Mouse (Mus musculus) liver, adult 2 months (tissue): Measurements from ENCODE around the gene BC147527.
"Not testable (repeated sequence)": the region's sequence is repeated elsewhere in the genome, so short reads cannot be mapped to it uniquely, and the experiment has no call there.

Source experiments
- CTCF ChIP-seq: fragments of 200-500 bp; IDR thresholded peaks from 2 replicates; pipeline ENCODE4 v1.5.1; 2011; ENCODE audit warnings: low read depth, low read length, control low read depth
- POLR2A ChIP-seq: fragments of 200-500 bp; IDR thresholded peaks from 2 replicates; pipeline ENCODE4 v1.6.1; 2011; ENCODE audit warnings: low read length, control low read depth; ENCODE audit not compliant: insufficient read depth; ENCODE audit errors: extremely low read depth

DNA sequence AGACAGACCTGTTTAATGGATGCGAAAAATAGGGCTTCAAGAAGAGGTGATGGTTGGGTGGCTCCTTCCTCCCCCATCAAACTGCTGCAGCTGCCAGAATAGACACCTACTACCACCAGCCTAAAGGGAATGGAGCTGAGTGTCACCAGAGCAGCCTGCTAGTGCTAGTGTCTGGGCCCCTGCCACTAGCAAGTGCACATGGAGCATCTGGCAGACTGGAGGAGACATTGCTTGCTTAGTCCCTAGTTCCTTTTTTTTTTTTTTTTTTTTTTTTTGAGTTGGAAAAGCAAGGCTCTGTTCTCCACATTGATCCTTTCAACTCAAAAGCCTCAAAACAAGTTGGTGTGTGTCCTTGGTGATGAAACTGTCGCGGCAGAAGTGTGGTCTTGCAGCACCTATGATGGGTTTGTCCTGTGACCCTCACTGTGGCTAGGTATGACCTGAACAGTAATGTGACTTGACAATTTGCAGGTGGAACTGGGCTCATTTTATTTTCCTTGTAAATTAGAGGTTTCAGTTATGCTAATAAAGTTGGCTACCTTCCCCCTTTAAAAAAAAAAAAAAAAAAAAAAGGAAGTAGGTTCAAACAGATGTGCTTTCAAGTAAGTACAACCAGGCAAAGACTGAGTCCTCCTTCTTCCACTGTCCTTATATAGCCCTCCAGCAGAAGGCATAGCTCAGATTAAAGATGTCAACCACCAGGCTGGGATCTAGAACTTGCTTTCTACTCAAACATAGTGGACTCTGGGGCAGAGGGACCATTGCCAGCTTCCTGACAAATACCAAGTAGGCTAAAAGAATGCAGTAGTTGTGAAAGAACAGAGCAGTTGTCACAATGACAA is 41.2 kb upstream of the BC147527 start:
- not testable (repeated sequence) for TF ChIP-seq CTCF, POLR2A
